Mouse (Mus musculus) urinary bladder, adult 2 months (tissue): ENCODE data around the gene Kcnh4. TPM values are rescaled to one million over a fixed set of nuclear protein-coding genes. Genes with fewer than 3 reads are reported as not detected.
"Not testable (repeated sequence)": the region's sequence is repeated elsewhere in the genome, so short reads cannot be mapped to it uniquely, and the experiment has no call there.

ENCODE experiments used
- DNase-seq: peaks from one replicate; pipeline ENCODE4 v3.0.0; 2022; ENCODE audit warnings: low spot score
- polyA plus RNA-seq: library from polyadenylated mRNA; depleted of rRNA; stranded (reverse); fragments of >200 nt; gene quantifications from 2 replicates; pipeline ENCODE4 v1.2.3, GENCODE M21; 2012; rRNA removed

The Kcnh4 gene
- 0.01 and 0.04 TPM in 2 replicates for polyA plus RNA-seq

- DNase-seq, result no peak
These were observed at the start of gene Kcnh4 for GRCm38 (mm10) chr11:100759611-100760233. TSS of gene Kcnh4 (minus strand) at chr11:100759942.

GRCm38 (mm10) chr11:100806380-100807305 is 46.9 kb upstream of the Kcnh4 start:
- DNase-seq, result no peak

- DNase-seq, result no peak
These were observed 45.8 kb upstream of the Kcnh4 start for GRCm38 (mm10) chr11:100805535-100805934.

- no peak for DNase-seq
These were observed 44.7 kb upstream of the Kcnh4 start for GRCm38 (mm10) chr11:100804409-100804808.

- no peak for DNase-seq
These were observed 39.7 kb upstream of the Kcnh4 start for GRCm38 (mm10) chr11:100799426-100799825.

- no peak for DNase-seq
These were observed 36.8 kb upstream of the Kcnh4 start for GRCm38 (mm10) chr11:100796585-100796984.

- no peak for DNase-seq
These were observed 35.6 kb upstream of the Kcnh4 start for GRCm38 (mm10) chr11:100795386-100795785.

GRCm38 (mm10) chr11:100791457-100792049 is 31.8 kb upstream of the Kcnh4 start:
- no peak for DNase-seq

GRCm38 (mm10) chr11:100790644-100791043 is 30.9 kb upstream of the Kcnh4 start:
- not testable (repeated sequence) for DNase-seq

- DNase-seq, result no peak
These were observed 30.0 kb upstream of the Kcnh4 start for GRCm38 (mm10) chr11:100789702-100790101.

- DNase-seq, result no peak
These were observed 26.0 kb upstream of the Kcnh4 start for GRCm38 (mm10) chr11:100785774-100786173.

- DNase-seq, result no peak
These were observed 24.5 kb upstream of the Kcnh4 start for GRCm38 (mm10) chr11:100784286-100784685.

GRCm38 (mm10) chr11:100782568-100782967 is 22.8 kb upstream of the Kcnh4 start:
- DNase-seq, result no peak

- DNase-seq, result no peak
These were observed 22.2 kb upstream of the Kcnh4 start for GRCm38 (mm10) chr11:100781763-100782475.

- no peak for DNase-seq
These were observed 20.5 kb upstream of the Kcnh4 start for GRCm38 (mm10) chr11:100780247-100780646.

- no peak for DNase-seq
These were observed 18.3 kb upstream of the Kcnh4 start for GRCm38 (mm10) chr11:100778069-100778468.

GRCm38 (mm10) chr11:100775921-100776320 is 16.2 kb upstream of the Kcnh4 start:
- DNase-seq, result no peak

- DNase-seq, result no peak
These were observed 14.5 kb upstream of the Kcnh4 start for GRCm38 (mm10) chr11:100774261-100774660.

GRCm38 (mm10) chr11:100770646-100771408 is 11.1 kb upstream of the Kcnh4 start, which contains the start of gene Ghdc:
TSS of gene Ghdc (minus strand) at chr11:100770957.
- DNase-seq, result peak; percentile 54

GRCm38 (mm10) chr11:100769980-100770379 is 10.2 kb upstream of the Kcnh4 start:
- DNase-seq, result no peak

- DNase-seq, result no peak
These were observed 8.1 kb upstream of the Kcnh4 start for GRCm38 (mm10) chr11:100767871-100768270.
